Mouse (Mus musculus): ENCODE results near the gene Mpc1.

- TF ChIP-seq POLR2A (IDR thresholded peaks at IDR 0.05; ENCODE audit: low read depth, low read length) (peak; percentile 18; the same call in 1 of the 2 replicates), CTCF (IDR thresholded peaks at IDR 0.05; ENCODE audit: extremely low read depth, insufficient read depth, insufficient read length, insufficient replicate concordance) (no peak)
Measured at GRCm38 (mm10) chr17:8310838-8311614, 28.3 kb downstream of the Mpc1 start, which contains the start of gene Sft2d1.
